Mouse (Mus musculus) liver, embryonic 14.5 days (tissue): Measurements from ENCODE around the gene Slc16a1.

Experiments
- CTCF ChIP-seq: IDR thresholded peaks from 2 replicates; pipeline ENCODE4 v1.5.1; 2016; ENCODE audit warnings: antibody characterized with exemption, low read depth, control low read depth
- EP300 ChIP-seq: IDR thresholded peaks from 2 replicates; pipeline ENCODE4 v1.6.1; 2016; ENCODE audit warnings: antibody characterized with exemption, low read depth

DNA sequence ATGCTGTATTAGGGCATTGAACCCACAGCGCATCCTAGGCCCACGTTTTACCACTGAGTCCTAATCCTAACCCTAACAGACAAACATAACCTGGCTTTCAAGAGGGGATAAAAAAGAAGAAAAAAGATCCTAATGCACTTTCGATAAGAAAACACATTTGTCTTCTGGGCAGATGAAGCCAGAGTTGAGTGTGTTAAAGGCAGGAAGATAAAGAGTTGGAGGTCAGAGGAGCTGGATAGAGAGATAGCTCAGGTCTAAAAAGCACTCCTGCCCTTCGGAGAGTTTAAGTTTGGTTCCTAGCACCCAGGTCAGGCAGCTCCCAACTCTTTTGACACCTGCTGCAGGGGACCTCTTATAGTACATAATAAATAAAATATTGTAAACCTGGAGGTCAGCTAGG is 21.3 kb downstream of the Slc16a1 start:
- TF ChIP-seq EP300 (peak; percentile 52; the same call in 1 of the 2 replicates), CTCF (no peak)
